Mouse (Mus musculus): Measurements from ENCODE around the gene Crocc2. TPM values are rescaled to one million over a fixed set of nuclear protein-coding genes. Genes with fewer than 3 reads are reported as not detected.

Gene Crocc2
- polyA plus RNA-seq, 1 experiment from 2014 or later, result 0.54 TPM

DNA sequence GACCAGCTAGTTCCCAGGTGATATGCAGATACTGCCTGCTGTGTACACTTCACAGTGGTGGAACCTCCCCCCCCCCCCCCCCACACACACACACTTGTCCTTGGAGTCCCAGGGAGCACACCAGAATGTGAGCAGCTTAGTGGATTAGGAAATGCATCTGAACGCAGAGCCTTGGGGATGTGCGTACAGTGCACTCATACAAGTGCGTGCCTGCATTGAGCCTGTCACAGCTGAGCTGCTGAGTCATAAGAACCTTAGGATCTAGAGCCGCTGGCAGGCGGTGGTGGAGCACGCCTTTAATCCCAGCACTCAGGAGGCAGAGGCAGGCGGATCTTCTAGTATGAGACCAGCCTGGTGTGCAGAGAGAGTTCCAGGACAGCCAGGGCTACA lies 59.4 kb downstream of the Crocc2 start:
- Histone ChIP-seq H3K9me3 (no peaks in the 10 kb centered on the region), H3K4me3 (no peak overlapping the region), H3K4me2 (no peak overlapping the region), H3K36me3 (replicated peaks) (no peaks in the 10 kb centered on the region), H3K4me1 (peaks cover 7% of the 10 kb centered on the region; the same call in 1 of the 2 replicates), H3K27me3 (replicated peaks) (no peaks in the 10 kb centered on the region), H3K9ac (no peak overlapping the region), H3K27ac (no peak overlapping the region)
- WGBS, result 89% methylated on average over 7 of the region's 7 CpGs
- no peak for ATAC-seq (replicated peaks)

- H3K36me3 ChIP-seq (replicated peaks), result no peaks in the 10 kb centered on the region
- no peaks in the 10 kb centered on the region for H3K27me3 ChIP-seq (replicated peaks)
- peaks cover 7% of the 10 kb centered on the region; the same call in 1 of the 2 replicates for H3K4me1 ChIP-seq
- 80% methylated on average over 6 of the region's 6 CpGs for WGBS
- H3K9me3 ChIP-seq, result no peaks in the 10 kb centered on the region
- H3K4me2 ChIP-seq, result no peak overlapping the region
- no peak overlapping the region for H3K4me3 ChIP-seq
- H3K9ac ChIP-seq, result no peak overlapping the region
- ATAC-seq (replicated peaks), result no peak
- no peak overlapping the region for H3K27ac ChIP-seq
Measured at GRCm38 (mm10) chr1:93229221-93229620, 60.7 kb downstream of the Crocc2 start.

- Histone ChIP-seq H3K27ac (no peak overlapping the region), H3K4me1 (peaks cover 7% of the 10 kb centered on the region; the same call in 1 of the 2 replicates), H3K9me3 (no peaks in the 10 kb centered on the region), H3K36me3 (replicated peaks) (no peaks in the 10 kb centered on the region), H3K27me3 (replicated peaks) (peaks cover 2% of the 10 kb centered on the region; the same call in 1 of the 2 replicates), H3K4me3 (no peak overlapping the region), H3K9ac (no peak overlapping the region), H3K4me2 (no peak overlapping the region)
- 75% methylated on average over 4 of the region's 4 CpGs for WGBS
- no peak for ATAC-seq (replicated peaks)
Measured at GRCm38 (mm10) chr1:93229626-93230025, 61.1 kb downstream of the Crocc2 start.

DNA sequence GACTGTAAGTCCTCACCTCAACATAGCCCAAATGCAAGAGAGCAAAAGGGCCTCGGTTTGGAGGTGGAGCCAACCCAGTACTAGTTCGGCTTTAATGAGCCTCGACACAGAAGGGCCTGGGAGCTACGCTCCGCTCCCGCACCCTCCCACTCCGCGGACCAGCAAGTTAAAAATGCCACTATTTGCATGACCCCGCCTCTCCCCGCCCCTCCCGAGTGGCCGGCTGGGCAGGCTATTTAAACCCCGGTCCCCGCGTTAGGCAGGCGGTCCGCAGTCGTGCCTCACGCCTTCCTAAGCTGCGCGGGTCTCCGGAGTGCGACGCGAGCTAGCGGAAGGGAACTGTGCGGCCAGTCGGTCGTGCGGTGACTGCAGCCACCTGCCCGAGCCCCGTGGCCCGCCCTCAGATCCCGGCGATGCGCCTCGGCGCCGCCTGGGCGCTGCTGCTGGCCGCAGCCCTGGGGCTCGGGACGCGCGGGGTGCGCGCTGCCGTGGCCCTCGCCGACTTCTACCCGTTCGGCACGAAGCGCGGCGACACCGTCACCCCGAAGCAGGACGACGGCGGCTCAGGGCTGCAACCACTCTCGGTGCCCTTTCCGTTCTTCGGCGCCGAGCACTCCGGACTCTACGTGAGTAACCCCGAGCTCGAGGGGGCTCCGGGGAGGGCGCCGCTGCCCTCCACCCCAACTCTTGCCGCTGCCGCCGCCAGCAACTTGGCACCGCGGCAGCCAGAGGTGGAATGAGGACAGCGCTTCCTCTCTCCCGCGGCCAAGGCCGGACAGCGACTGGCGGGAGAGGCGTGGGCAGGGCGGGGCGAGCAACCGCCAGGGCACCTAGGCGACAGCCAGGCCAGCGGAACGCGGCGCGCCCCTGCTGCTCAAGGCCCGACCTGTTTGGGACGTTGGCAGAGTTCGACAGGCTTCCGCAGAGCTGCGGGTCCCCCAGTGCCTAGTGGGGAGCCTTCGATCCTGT lies 67.3 kb downstream of the Crocc2 start, which contains the start of gene Sned1:
Gene Sned1 (plus strand): TSS at position 266 of the 969 bp plus-strand sequence.
- WGBS, result under 1% methylated on average over 100 of the region's 100 CpGs
- Histone ChIP-seq H3K4me3 (peak within 1 kb of the TSS; percentile 60), H3K27ac (no peak within 1 kb of the TSS), H3K4me2 (peak within 1 kb of the TSS; percentile 99), H3K27me3 (replicated peaks) (peaks cover 24% of the 10 kb centered on the region), H3K4me1 (peaks cover 16% of the 10 kb centered on the region; the same call in 1 of the 2 replicates), H3K9ac (peak within 1 kb of the TSS; percentile 58), H3K9me3 (no peaks in the 10 kb centered on the region), H3K36me3 (replicated peaks) (no peaks in the 10 kb centered on the region)
- ATAC-seq (replicated peaks), result peak; percentile 87

GRCm38 (mm10) chr1:93236545-93236924 lies 68.0 kb downstream of the Crocc2 start:
- H3K4me1 ChIP-seq, result peaks cover 16% of the 10 kb centered on the region; the same call in 1 of the 2 replicates
- 10% methylated on average over 3 of the region's 3 CpGs for whole genome bisulfite sequencing
- no peaks in the 10 kb centered on the region for H3K9me3 ChIP-seq
- peak overlapping the region; percentile 99 for H3K4me2 ChIP-seq
- ATAC-seq (replicated peaks), result peak; percentile 35
- peak overlapping the region; percentile 58 for H3K9ac ChIP-seq
- peak overlapping the region; percentile 60 for H3K4me3 ChIP-seq
- H3K36me3 ChIP-seq (replicated peaks), result no peaks in the 10 kb centered on the region
- H3K27me3 ChIP-seq (replicated peaks), result peaks cover 24% of the 10 kb centered on the region
- no peak overlapping the region for H3K27ac ChIP-seq

DNA sequence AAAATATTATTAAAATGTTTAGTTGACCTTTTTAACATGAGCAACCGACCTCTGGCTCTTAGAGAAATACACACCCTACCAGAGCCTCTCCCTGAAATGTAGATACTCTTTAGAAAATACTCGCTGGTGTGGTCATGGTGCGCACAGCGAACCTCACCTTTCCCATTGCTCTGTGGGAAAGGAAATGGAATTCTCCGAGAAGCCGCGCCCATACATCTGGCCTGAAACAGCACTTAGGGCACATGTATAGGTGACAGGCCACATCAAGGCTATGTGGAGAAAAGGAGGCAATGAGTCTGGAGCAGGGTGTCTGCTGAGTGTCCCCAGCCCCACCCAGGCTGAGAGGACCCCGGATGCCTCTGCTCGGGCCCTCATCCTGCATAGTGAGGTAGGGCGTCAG lies 69.2 kb downstream of the Crocc2 start:
- 91% methylated on average over 10 of the region's 10 CpGs for WGBS
- peaks cover 24% of the 10 kb centered on the region for H3K27me3 ChIP-seq (replicated peaks)
- H3K4me2 ChIP-seq, result no peak overlapping the region

GRCm38 (mm10) chr1:93238201-93238600 lies 69.7 kb downstream of the Crocc2 start:
- peaks cover 16% of the 10 kb centered on the region; the same call in 1 of the 2 replicates for H3K4me1 ChIP-seq
- no peak overlapping the region for H3K4me2 ChIP-seq
- ATAC-seq (replicated peaks), result no peak
- no peaks in the 10 kb centered on the region for H3K9me3 ChIP-seq
- WGBS, result 61% methylated on average over 4 of the region's 4 CpGs
- H3K4me3 ChIP-seq, result no peak overlapping the region
- no peak overlapping the region for H3K9ac ChIP-seq
- H3K27ac ChIP-seq, result no peak overlapping the region
- H3K27me3 ChIP-seq (replicated peaks), result peaks cover 24% of the 10 kb centered on the region
- no peaks in the 10 kb centered on the region for H3K36me3 ChIP-seq (replicated peaks)

More for the DNA sequence above, 69.2 kb downstream of the Crocc2 start:
- H3K9ac ChIP-seq, result no peak overlapping the region
- ATAC-seq (replicated peaks), result no peak
- no peak overlapping the region for H3K27ac ChIP-seq
- no peak overlapping the region for H3K4me3 ChIP-seq
- H3K36me3 ChIP-seq (replicated peaks), result no peaks in the 10 kb centered on the region
- peaks cover 16% of the 10 kb centered on the region; the same call in 1 of the 2 replicates for H3K4me1 ChIP-seq
- H3K9me3 ChIP-seq, result no peaks in the 10 kb centered on the region

DNA sequence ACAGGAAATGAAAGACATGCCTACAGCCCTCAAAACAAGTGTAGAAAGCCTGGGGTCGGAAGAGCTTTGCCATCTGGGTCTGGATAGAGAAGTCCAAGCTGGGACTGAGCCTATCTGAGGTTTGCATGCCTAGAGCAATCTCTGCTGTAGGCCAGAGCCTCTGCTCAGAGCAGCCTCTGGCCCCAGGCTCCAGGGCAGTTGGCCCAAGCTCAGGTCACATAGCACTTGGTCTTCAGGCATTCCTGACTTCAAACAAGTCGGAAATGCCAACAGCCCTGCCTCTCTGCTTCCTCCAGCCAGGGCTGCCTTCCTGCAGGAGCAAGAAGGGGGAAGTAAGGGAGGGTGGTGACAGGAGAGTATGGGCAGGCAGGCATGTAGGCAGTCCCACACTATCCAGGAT lies 77.4 kb downstream of the Crocc2 start:
- Histone ChIP-seq H3K36me3 (replicated peaks) (no peaks in the 10 kb centered on the region), H3K9me3 (no peaks in the 10 kb centered on the region), H3K4me3 (no peak overlapping the region), H3K27ac (no peak overlapping the region), H3K4me2 (no peak overlapping the region), H3K27me3 (replicated peaks) (no peaks in the 10 kb centered on the region), H3K9ac (no peak overlapping the region), H3K4me1 (no peaks in the 10 kb centered on the region)
- ATAC-seq (replicated peaks), result no peak
- 79% methylated on average over 2 of the region's 2 CpGs for WGBS

GRCm38 (mm10) chr1:93252586-93252985 lies 84.1 kb downstream of the Crocc2 start:
- WGBS, result 51% methylated on average over 2 of the region's 2 CpGs
- no peak for ATAC-seq (replicated peaks)
- H3K4me3 ChIP-seq, result no peak overlapping the region
- H3K4me1 ChIP-seq, result no peaks in the 10 kb centered on the region
- no peak overlapping the region for H3K9ac ChIP-seq
- no peaks in the 10 kb centered on the region for H3K27me3 ChIP-seq (replicated peaks)
- H3K36me3 ChIP-seq (replicated peaks), result no peaks in the 10 kb centered on the region
- H3K27ac ChIP-seq, result no peak overlapping the region
- no peaks in the 10 kb centered on the region for H3K9me3 ChIP-seq
- H3K4me2 ChIP-seq, result no peak overlapping the region

DNA sequence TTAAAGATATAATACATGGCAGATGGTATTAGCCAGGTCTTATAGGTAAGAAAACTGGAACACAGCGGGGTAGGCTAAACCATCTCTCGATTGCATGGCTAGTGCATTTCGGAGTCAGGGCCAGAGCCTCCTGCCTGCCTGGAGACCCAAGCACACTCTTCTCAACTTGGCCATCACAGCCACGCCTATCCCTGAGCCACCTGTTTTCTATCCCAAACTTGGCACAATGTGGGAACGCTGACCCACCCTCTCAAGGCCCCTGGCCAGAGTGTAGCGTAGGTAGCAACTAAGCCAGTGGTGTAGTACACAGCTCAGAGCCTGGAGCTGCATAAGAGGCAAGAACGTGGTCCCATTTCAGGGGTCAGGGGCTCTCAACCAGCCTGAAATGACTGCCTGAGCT lies 87.2 kb downstream of the Crocc2 start:
- Histone ChIP-seq H3K4me1 (no peaks in the 10 kb centered on the region), H3K4me2 (no peak overlapping the region), H3K9ac (no peak overlapping the region), H3K27me3 (replicated peaks) (no peaks in the 10 kb centered on the region), H3K27ac (no peak overlapping the region), H3K9me3 (no peaks in the 10 kb centered on the region), H3K4me3 (no peak overlapping the region), H3K36me3 (replicated peaks) (no peaks in the 10 kb centered on the region)
- WGBS, result 93% methylated on average over 7 of the region's 7 CpGs
- ATAC-seq (replicated peaks), result no peak

DNA sequence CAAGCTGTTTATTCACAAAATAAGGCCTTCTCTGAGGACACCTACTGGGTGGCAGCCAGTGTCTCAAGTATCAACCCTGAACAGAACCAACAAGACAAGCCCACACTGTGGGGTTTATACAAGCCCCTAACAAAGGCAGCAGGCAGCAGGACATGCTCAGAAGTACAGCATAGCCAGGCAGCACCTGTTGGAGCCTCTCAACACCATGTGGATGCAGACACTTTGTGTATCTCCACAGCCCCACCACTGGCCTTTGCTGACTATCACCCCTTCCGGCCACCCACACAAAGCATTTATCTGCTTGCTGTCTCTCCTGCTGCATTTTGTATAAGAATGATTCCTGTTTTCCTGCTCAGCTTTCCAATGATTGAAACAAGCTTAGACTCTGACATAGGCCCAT lies 89.0 kb downstream of the Crocc2 start:
- H3K36me3 ChIP-seq (replicated peaks), result no peaks in the 10 kb centered on the region
- no peaks in the 10 kb centered on the region for H3K4me1 ChIP-seq
- H3K9me3 ChIP-seq, result no peaks in the 10 kb centered on the region
- no peaks in the 10 kb centered on the region for H3K27me3 ChIP-seq (replicated peaks)
- H3K27ac ChIP-seq, result no peak overlapping the region
- WGBS, result 88% methylated on average over 1 of the region's 1 CpGs
- no peak overlapping the region for H3K4me3 ChIP-seq
- no peak overlapping the region for H3K9ac ChIP-seq
- ATAC-seq (replicated peaks), result no peak
- H3K4me2 ChIP-seq, result no peak overlapping the region

DNA sequence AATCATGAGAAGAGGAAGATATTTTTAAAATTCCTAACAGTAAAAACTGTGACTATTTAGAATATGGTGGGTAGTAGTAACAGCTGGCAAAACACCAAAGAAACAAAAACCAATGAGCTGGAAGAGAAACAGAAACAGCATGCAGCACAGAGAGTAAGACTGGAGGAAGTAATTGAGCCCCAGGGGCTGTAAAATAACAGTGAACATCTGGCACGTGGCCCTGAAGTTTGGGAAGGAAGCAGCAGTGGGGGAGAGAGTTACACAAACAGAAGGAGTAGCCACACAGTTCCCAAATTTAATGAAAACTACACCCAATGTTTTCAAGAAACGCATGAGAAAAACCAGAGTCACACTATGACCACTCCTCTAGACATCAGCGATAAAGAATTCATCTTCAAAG lies 98.7 kb downstream of the Crocc2 start:
- no peak for ATAC-seq (replicated peaks)
- 66% methylated on average over 3 of the region's 3 CpGs for WGBS

More for the DNA sequence above, 98.7 kb downstream of the Crocc2 start:
- Histone ChIP-seq H3K27me3 (replicated peaks) (no peaks in the 10 kb centered on the region), H3K9me3 (no peaks in the 10 kb centered on the region), H3K4me1 (no peaks in the 10 kb centered on the region), H3K27ac (no peak overlapping the region), H3K4me3 (no peak overlapping the region), H3K36me3 (replicated peaks) (no peaks in the 10 kb centered on the region), H3K4me2 (no peak overlapping the region), H3K9ac (no peak overlapping the region)
